Mouse (Mus musculus): ENCODE measurements around the gene Gm11549. TPM values are rescaled to one million over a fixed set of nuclear protein-coding genes. Genes with fewer than 3 reads are reported as not detected.

The Gm11549 gene
- polyA plus RNA-seq, 1 experiment from 2014 or later = not detected

DNA sequence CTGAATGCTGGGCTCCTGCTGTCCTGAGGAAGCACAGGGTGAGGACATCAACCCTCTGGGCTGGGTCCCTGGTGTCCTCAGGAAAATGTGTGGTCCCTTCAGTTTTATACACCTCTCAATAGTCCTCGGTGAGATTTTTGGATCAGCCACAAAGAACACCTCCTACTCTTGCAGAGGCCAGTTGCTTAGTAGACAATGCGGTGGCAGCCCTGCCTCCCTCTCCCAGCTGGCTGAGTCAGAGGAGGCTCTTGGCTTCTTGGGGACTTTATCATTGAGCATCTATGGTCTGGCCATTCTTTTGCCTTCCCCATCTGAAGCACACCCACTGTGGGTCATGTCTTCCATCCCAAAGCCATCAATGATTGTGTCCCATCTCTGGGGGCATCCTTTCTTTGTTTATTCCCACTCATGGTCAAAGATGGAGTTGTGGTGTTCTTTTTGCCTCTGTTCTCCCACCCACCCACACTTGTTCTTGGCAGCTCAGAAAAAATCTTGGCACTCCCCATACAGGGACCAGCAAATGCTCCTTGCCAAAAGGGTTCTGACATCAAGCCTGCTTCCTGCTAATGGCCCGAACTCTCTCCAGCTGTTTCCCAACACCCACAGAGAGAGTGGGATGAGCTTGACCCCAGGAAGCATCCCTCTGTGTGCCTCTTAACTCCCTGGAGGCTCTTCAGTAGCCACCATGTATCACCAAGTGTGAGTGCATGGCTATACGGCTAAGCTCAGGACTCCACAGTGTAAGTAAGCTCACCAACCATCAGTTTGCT lies 16.3 kb upstream of the Gm11549 start:
- no peak overlapping the region for H3K9ac ChIP-seq
- no peak overlapping the region for H3K4me3 ChIP-seq
- H3K4me1 ChIP-seq = 0 out of 2 replicates have a peak, but pooled peaks cover 6% of the 10 kb centered on the region
- H3K4me2 ChIP-seq = no peak overlapping the region
- no peak for ATAC-seq
- H3K36me3 ChIP-seq = no peaks in the 10 kb centered on the region
- peaks cover 4% of the 10 kb centered on the region for H3K27me3 ChIP-seq (replicated peaks)
- 65% methylated on average over 4 of the region's 4 CpGs for WGBS (ENCODE audit: insufficient replicate concordance)
- no peak overlapping the region for H3K27ac ChIP-seq
- no peaks in the 10 kb centered on the region for H3K9me3 ChIP-seq (replicated peaks)

DNA sequence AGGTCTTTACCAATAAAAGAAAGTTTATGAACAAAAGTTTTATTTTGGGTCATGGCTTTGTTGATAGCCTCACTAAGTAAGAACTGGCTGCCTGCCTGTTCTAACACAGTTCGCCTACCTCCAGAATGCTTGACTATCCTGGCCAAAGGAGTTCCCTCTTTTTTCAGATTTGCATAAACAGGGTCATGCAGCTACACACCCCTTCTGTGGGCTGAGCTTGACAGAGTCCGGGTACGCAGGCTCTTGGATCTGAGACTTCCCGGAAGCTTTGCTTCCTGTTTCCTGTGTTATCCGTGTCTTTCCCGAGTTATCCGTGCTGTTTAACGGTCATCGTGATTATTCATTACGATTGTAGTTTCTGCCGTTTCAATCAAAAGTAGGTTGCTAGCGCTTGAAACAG lies 14.4 kb upstream of the Gm11549 start:
- H3K9me3 ChIP-seq (replicated peaks) = no peaks in the 10 kb centered on the region
- 0 out of 2 replicates have a peak, but pooled peaks cover 8% of the 10 kb centered on the region for H3K4me1 ChIP-seq
- H3K9ac ChIP-seq = no peak overlapping the region
- no peaks in the 10 kb centered on the region for H3K36me3 ChIP-seq
- no peak for ATAC-seq
- 74% methylated on average over 12 of the region's 12 CpGs for WGBS (ENCODE audit: insufficient replicate concordance)
- H3K27ac ChIP-seq = no peak overlapping the region
- H3K4me2 ChIP-seq = no peak overlapping the region
- no peak overlapping the region for H3K4me3 ChIP-seq
- peaks cover 22% of the 10 kb centered on the region for H3K27me3 ChIP-seq (replicated peaks)

DNA sequence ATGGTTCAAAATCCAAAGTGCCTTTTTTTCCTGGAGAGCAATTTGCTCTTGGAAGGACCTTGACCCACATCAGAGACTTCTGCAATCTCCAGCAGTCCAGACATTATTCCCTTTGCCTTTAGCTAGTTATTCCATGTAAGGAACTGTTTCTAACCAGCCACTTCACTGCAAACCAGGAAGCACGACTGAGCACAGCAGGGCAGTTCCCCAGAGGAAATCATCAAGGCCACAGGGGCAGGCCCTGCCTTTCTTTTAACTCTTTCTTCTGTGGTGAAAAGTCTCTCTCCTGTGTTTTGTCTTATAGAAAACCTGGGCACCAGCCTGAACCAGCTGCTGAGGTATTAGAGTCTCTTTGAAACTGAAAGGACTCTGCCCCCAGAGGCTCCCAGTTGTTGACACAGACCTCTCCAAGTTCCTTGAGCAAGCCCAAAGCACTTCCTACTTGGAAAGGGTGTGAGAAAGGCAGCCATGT lies 11.6 kb upstream of the Gm11549 start:
- Histone ChIP-seq H3K27ac (no peak overlapping the region), H3K4me3 (no peak overlapping the region), H3K27me3 (replicated peaks) (peaks cover 34% of the 10 kb centered on the region), H3K36me3 (no peaks in the 10 kb centered on the region), H3K4me1 (0 out of 2 replicates have a peak, but pooled peaks cover 8% of the 10 kb centered on the region), H3K9ac (no peak overlapping the region), H3K9me3 (replicated peaks) (no peaks in the 10 kb centered on the region), H3K4me2 (no peak overlapping the region)
- WGBS (ENCODE audit: insufficient replicate concordance) = 5% methylated on average over 1 of the region's 1 CpGs
- ATAC-seq = no peak

DNA sequence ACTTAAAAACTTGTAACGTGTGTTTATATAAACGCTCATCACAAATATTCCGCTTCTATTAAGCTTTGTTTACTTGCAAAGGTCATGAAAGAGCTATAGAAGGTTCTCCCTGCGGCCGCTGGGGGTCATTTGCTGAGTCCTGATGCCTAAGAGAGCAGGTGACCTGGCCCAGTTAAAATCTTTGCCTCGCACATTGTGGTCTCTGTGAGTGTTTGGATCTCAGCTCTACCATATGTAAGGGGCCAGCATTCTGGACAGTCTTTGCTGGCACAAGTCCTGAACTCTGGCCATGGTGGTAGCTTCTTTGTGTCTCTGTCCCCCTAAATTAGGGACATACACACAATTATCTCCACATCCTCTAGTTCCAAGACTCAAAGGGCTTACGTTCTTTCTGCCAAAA lies 11.1 kb upstream of the Gm11549 start:
- Histone ChIP-seq H3K27me3 (replicated peaks) (peaks cover 39% of the 10 kb centered on the region), H3K9ac (no peak overlapping the region), H3K9me3 (replicated peaks) (no peaks in the 10 kb centered on the region), H3K4me3 (no peak overlapping the region), H3K4me1 (0 out of 2 replicates have a peak, but pooled peaks cover 8% of the 10 kb centered on the region), H3K36me3 (no peaks in the 10 kb centered on the region), H3K4me2 (no peak overlapping the region), H3K27ac (no peak overlapping the region)
- no peak for ATAC-seq
- 47% methylated on average over 7 of the region's 7 CpGs for WGBS (ENCODE audit: insufficient replicate concordance)

DNA sequence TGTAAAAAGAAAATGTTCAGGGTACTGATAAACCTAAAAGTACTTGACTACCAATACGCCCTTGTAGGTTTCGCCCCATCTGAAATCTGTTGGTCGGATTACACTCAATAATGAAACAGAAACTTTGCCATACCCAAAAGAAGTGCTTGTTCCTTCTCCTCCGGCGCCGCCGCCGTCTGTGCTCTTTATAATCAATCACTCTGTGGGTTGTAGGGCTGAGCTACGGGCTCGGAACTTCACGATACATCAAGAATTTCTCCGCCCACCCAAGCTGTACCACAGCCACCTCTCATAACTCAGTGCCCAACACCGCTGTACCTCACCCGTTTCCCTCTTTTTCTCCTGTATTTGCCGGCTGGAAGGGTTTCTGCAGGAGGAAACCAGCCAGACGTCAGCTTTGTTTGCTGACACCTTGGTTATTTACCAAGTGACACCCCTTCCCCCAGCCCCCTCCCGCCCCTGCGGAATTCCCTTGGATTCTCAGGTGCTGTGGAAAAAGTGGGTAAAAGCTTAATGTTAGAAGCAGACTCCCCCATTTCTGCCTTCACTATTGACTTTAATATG lies 10.4 kb upstream of the Gm11549 start:
- peaks cover 40% of the 10 kb centered on the region for H3K27me3 ChIP-seq (replicated peaks)
- H3K27ac ChIP-seq = no peak overlapping the region
- peak overlapping the region; percentile 37 for H3K4me3 ChIP-seq
- H3K9ac ChIP-seq = no peak overlapping the region
- H3K4me2 ChIP-seq = peak overlapping the region; percentile 60
- WGBS (ENCODE audit: insufficient replicate concordance) = 8% methylated on average over 18 of the region's 18 CpGs
- no peaks in the 10 kb centered on the region for H3K36me3 ChIP-seq
- H3K4me1 ChIP-seq = 0 out of 2 replicates have a peak, but pooled peaks cover 8% of the 10 kb centered on the region
- H3K9me3 ChIP-seq (replicated peaks) = no peaks in the 10 kb centered on the region
- ATAC-seq = no peak

DNA sequence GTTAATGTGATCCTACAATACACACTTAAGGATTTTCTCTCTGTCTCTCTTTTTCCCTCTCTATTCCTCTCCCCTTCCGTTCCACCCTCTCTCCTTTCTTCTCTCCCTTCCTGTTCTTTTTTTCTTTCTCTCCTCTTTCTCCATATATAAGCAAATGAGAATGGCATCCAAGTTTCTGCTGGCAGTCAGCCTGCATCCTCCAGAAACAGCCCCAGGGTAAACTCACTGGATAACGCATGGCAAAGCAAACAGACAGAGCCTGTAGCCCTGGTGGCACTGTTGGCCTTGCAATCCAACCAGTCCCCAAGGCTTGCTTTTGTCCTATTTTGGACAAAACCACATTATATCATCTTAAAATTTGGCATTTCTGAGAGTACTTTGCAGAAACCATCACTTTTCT lies 9.6 kb upstream of the Gm11549 start:
- no peak overlapping the region for H3K9ac ChIP-seq
- no peak overlapping the region for H3K4me2 ChIP-seq
- no peak for ATAC-seq
- 41% methylated on average over 2 of the region's 2 CpGs for WGBS (ENCODE audit: insufficient replicate concordance)
- H3K4me3 ChIP-seq = no peak overlapping the region
- H3K27ac ChIP-seq = no peak overlapping the region
- peaks cover 40% of the 10 kb centered on the region for H3K27me3 ChIP-seq (replicated peaks)
- no peaks in the 10 kb centered on the region for H3K9me3 ChIP-seq (replicated peaks)
- H3K4me1 ChIP-seq = 0 out of 2 replicates have a peak, but pooled peaks cover 8% of the 10 kb centered on the region
- no peaks in the 10 kb centered on the region for H3K36me3 ChIP-seq

DNA sequence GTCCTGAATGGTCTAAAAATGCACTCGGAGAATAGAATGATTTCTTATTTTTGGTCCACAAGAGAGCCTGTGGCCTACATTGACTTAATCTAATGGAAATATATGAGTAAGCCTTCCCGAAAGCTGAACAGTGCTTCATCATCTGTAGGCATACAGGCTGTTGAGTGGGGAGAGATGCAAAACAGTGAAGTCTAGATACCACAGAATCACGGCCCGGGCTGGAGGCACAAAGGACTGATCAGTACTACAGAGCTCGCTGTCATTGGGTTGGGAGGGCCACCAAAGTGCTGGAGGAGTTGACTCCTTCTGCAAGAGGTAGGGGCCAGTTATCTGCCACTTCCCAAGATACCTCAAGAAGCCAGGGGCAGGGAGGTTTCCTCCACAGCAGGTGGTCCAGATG lies 9.2 kb upstream of the Gm11549 start:
- WGBS (ENCODE audit: insufficient replicate concordance) = 59% methylated on average over 5 of the region's 5 CpGs

DNA sequence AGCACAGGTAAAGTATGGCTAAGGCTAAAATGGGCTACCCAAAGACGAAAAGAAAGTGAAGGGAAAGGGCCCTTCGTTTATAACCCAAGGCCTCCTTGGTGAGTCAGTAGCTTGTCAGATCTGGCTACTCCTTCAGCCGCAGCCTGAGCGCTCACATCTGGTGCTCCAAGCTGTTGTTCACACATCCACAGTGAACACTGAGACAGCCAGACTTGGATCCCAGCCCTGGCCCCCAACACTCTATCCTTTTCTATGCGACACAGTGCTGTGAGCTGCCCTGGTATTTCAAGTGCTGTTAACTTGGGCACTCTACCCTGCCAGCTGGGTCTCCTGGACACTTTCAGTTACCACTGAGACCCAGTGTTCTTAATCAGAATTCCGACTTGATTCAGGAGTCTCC lies 8.7 kb upstream of the Gm11549 start:
- H3K27me3 ChIP-seq (replicated peaks) = peaks cover 40% of the 10 kb centered on the region
- 65% methylated on average over 6 of the region's 6 CpGs for WGBS (ENCODE audit: insufficient replicate concordance)
- H3K9ac ChIP-seq = no peak overlapping the region
- no peak for ATAC-seq
- no peak overlapping the region for H3K4me3 ChIP-seq
- no peaks in the 10 kb centered on the region for H3K36me3 ChIP-seq
- H3K9me3 ChIP-seq (replicated peaks) = no peaks in the 10 kb centered on the region
- H3K27ac ChIP-seq = no peak overlapping the region
- H3K4me1 ChIP-seq = 0 out of 2 replicates have a peak, but pooled peaks cover 8% of the 10 kb centered on the region
- no peak overlapping the region for H3K4me2 ChIP-seq

More for the DNA sequence above, 9.2 kb upstream of the Gm11549 start:
- ATAC-seq = no peak
- Histone ChIP-seq H3K27me3 (replicated peaks) (peaks cover 40% of the 10 kb centered on the region), H3K4me1 (0 out of 2 replicates have a peak, but pooled peaks cover 8% of the 10 kb centered on the region), H3K27ac (no peak overlapping the region), H3K4me3 (no peak overlapping the region), H3K9ac (no peak overlapping the region), H3K4me2 (no peak overlapping the region), H3K9me3 (replicated peaks) (no peaks in the 10 kb centered on the region), H3K36me3 (no peaks in the 10 kb centered on the region)

DNA sequence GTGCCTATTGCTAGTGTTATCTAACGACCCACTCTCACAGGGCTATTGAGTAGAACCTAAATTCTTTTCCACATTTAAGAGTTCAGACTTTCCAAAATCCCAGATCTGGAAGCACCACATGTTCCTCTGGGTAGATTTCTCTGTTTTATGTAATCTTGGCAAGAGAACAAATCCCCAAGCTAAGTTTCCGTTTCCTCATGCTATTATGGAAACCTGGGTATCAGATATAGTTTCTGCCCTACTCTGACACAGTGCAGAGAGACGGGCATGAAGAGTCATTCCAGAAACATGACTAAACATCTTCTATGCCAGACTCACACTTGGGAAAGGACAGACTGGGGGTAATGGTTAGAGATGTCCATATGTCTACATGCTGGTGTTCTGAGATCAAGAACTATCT lies 2.9 kb upstream of the Gm11549 start:
- Histone ChIP-seq H3K9me3 (replicated peaks) (no peaks in the 10 kb centered on the region), H3K27me3 (replicated peaks) (peaks cover 51% of the 10 kb centered on the region), H3K4me2 (no peak overlapping the region), H3K4me3 (no peak overlapping the region), H3K27ac (no peak overlapping the region), H3K9ac (no peak overlapping the region), H3K36me3 (no peaks in the 10 kb centered on the region), H3K4me1 (0 out of 2 replicates have a peak, but pooled peaks cover 3% of the 10 kb centered on the region)
- WGBS (ENCODE audit: insufficient replicate concordance) = 51% methylated on average over 3 of the region's 3 CpGs
- no peak for ATAC-seq

DNA sequence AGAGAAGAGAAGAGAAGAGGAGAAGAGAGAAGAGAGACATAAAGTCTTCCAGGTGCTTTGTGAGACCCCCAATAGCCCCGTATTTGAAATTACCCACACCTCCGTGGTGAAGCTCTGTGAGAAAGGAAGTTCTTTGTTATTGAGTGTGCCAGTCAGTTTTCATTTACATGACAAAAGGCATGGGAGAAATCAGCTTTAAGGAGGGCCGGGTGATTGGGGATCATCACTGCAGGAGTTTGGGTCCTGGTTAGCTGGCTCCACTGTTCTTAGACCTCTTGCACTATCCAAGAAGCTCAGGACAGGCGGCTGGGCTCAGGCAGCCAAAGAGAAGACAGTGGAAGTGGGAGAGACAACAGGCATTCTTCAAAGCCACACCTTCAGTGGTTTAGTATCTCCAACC lies 524 bp upstream of the Gm11549 start:
- H3K27me3 ChIP-seq (replicated peaks) = peaks cover 48% of the 10 kb centered on the region
- H3K9me3 ChIP-seq (replicated peaks) = no peaks in the 10 kb centered on the region
- ATAC-seq = no peak
- no peak overlapping the region for H3K9ac ChIP-seq
- H3K4me3 ChIP-seq = no peak overlapping the region
- no peak overlapping the region for H3K4me2 ChIP-seq
- H3K27ac ChIP-seq = no peak overlapping the region
- no peaks in the 10 kb centered on the region for H3K36me3 ChIP-seq
- 13% methylated on average over 4 of the region's 4 CpGs for WGBS (ENCODE audit: insufficient replicate concordance)
- 0 out of 2 replicates have a peak, but pooled peaks cover 3% of the 10 kb centered on the region for H3K4me1 ChIP-seq

DNA sequence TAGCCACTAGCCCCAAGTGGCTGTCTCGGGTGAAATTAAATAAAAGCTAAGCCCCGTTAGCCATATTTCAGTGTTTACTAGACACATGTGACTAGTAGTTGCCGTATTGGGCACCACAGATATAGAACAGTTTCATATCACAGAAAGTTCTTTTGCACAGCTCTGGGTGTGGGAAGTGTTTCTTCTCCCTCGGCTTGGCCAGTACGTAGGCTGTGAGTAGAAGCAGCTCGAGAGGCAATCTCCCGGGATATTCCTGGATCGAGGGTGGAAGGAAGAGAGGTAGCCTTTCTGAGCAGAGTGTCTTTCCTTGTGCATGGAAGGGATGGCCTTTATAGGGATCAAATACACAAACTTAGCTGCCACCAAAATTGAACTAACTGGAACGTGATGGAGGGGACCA lies 5.4 kb downstream of the Gm11549 start:
- H3K4me3 ChIP-seq = no peak overlapping the region
- 0 out of 2 replicates have a peak, but pooled peaks cover 3% of the 10 kb centered on the region for H3K4me1 ChIP-seq
- no peaks in the 10 kb centered on the region for H3K36me3 ChIP-seq
- no peak for ATAC-seq
- peaks cover 19% of the 10 kb centered on the region for H3K27me3 ChIP-seq (replicated peaks)
- no peak overlapping the region for H3K4me2 ChIP-seq
- no peaks in the 10 kb centered on the region for H3K9me3 ChIP-seq (replicated peaks)
- no peak overlapping the region for H3K27ac ChIP-seq
- WGBS (ENCODE audit: insufficient replicate concordance) = 79% methylated on average over 9 of the region's 9 CpGs
- no peak overlapping the region for H3K9ac ChIP-seq

DNA sequence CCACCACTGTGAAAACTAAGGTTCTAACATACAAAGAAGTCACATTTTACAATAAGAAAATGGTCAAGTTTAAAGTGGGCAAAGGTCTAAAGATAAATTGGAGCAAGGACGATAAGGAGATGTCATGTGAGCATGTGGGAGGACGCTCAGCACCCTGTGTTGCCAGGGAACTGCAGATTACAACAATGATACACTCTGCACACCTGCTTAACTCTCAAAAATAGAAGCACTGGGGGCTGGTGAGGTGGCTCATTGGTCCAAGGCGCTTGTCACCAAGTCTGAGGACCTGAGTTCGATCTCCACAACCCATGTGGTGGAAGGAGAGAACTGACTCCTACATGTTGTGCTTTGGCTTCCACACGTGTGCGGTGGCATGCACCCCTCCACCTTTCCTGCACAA lies 10.1 kb downstream of the Gm11549 start:
- Histone ChIP-seq H3K27ac (no peak overlapping the region), H3K4me2 (no peak overlapping the region), H3K27me3 (replicated peaks) (no peaks in the 10 kb centered on the region), H3K4me3 (no peak overlapping the region), H3K36me3 (no peaks in the 10 kb centered on the region), H3K9me3 (replicated peaks) (no peaks in the 10 kb centered on the region), H3K9ac (no peak overlapping the region), H3K4me1 (no peaks in the 10 kb centered on the region)
- no peak for ATAC-seq
- 78% methylated on average over 6 of the region's 6 CpGs for WGBS (ENCODE audit: insufficient replicate concordance)
